Mouse (Mus musculus): Measurements from ENCODE around the gene Hist1h3f. TPM values are rescaled to one million over a fixed set of nuclear protein-coding genes. Genes with fewer than 3 reads are reported as not detected.
"Not testable (repeated sequence)": the region's sequence is repeated elsewhere in the genome, so short reads cannot be mapped to it uniquely, and the experiment has no call there.

Hist1h3f gene
- total and polyA plus RNA-seq, 3 experiments, result 3.0 to 18.0 (median 16.8) TPM

DNA sequence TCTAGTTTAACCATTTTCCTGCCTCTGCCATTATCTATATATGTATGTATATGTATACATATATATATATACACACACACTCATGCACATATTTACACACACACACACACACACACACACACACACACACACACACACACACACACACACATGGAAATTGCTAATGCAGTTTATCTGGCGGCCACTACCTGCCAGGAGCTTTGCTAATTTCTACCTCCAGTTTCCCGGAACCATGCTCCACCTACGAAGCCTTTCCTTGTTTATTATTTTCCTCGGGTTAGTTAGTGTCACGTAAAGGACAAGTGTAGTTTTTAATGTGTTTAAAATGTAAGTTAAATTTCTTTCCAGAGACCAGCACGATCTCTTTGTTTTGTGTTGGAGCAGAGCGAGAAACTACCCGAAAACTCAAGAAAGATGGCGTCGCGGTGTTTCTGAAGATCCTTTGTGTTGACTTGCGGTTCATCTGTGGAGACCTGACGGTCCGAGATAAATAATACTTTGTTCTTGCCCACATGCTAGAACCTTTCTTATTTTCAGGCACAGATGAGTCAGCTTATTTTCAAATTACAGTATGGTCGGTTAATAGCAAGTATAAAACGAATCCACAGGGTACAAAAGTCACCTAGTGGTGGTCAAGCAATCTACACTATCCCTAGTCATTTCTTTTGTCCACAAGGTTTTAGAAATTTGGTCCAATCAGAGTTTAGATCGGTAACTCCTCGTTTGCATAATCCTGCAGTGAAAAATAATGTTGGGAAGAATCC lies 19.0 kb downstream of the Hist1h3f start:
- DNase-seq, result peak; percentile 41

DNA sequence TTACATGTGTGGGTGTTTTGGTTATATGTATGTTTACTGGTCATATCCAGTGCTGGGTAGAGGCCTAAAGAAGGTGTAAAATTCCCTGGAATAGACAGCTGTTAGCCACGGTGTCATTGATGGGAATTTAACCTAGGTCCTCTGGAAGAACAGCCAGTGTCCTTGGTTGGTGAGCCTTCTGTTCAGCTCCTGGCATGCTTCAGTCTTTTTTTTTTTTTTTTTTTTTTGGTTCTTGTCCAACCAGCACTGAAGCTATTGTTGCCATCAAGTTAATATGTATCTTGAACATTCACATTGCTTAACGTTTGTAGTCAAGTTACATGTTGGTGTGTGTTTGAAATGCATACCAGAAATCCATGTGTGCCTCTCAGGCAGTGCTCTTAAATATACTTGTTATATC lies 20.6 kb downstream of the Hist1h3f start:
- no peak for DNase-seq

GRCm38 (mm10) chr13:23570261-23571021 lies 26.6 kb downstream of the Hist1h3f start:
- DNase-seq, result not testable (repeated sequence)

- peak; percentile 84 for DNase-seq
These were observed 27.2 kb downstream of the Hist1h3f start, which contains the start of the genes Hist1h2ae and Hist1h2bg for GRCm38 (mm10) chr13:23571022-23571503. Hist1h2ae (minus strand) TSS chr13:23571220. Hist1h2bg (plus strand) TSS chr13:23571396.

DNA sequence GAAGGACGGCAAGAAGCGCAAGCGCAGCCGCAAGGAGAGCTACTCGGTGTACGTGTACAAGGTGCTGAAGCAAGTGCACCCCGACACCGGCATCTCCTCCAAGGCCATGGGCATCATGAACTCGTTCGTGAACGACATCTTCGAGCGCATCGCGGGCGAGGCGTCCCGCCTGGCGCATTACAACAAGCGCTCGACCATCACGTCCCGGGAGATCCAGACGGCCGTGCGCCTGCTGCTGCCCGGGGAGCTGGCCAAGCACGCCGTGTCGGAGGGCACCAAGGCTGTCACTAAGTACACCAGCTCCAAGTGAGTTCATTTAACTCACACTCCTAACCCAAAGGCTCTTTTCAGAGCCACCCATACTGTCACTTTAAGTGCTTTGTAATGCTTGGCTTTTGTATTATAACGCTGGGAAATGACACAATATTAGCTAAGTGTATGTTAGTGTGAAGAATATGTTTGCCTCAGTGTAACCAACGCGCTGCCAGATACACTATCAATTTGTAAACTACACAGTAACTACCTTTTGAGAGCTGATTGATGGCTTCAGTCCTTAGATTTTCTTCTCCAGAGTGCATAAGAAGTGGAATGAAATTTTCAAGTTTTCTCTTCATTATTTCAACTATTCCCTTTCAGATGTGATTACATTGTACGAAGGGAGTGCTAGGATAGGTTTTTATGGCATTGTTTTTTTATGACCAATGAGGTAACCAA lies 27.8 kb downstream of the Hist1h3f start:
- not testable (repeated sequence) for DNase-seq

- DNase-seq, result no peak
These were observed 28.6 kb downstream of the Hist1h3f start for GRCm38 (mm10) chr13:23572218-23573033.

DNA sequence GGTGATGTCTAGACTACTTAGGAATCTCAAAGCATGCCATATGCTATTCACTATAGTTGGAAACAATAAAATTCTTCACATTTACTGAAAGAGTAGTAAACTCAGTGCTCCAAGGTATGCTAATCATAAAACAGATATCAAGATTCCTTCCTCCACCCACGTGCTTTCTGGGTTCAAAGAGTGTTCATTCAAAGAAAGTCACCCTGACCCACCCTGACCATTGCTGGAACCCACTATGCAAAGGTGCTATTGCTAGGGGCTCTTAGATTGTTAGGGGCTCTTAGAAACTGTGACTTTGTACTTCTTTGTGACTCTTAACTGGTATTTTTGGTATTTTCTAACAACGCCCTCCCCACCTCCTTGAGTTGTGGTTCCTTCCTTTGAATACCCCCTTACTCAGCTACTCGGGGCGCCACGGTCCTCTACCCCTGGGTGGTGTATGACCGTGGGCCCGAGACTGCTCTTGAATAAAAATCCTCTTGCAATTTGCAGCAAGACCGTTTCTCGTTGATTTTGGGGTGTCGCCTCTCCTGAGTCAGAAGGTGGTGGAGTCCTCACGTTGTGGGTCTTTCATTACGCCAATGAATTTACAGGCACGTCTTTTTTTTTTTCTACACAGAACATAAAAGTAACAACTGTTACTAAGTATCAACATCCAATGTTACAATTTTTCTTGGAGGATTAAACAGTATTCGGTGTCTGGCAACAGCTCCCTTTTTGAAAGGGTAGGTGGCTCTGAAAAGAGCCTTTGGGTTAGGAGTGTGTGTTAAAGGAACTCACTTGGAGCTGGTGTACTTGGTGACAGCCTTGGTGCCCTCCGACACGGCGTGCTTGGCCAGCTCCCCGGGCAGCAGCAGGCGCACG lies 29.4 kb downstream of the Hist1h3f start:
- DNase-seq, result not testable (repeated sequence)

GRCm38 (mm10) chr13:23573898-23574524 lies 30.2 kb downstream of the Hist1h3f start, which contains the start of the genes Hist1h2bf and Hist1h2ad:
Hist1h2bf (minus strand) TSS chr13:23574196.
Hist1h2ad (plus strand) TSS chr13:23574381.
- peak; percentile 87 for DNase-seq

DNA sequence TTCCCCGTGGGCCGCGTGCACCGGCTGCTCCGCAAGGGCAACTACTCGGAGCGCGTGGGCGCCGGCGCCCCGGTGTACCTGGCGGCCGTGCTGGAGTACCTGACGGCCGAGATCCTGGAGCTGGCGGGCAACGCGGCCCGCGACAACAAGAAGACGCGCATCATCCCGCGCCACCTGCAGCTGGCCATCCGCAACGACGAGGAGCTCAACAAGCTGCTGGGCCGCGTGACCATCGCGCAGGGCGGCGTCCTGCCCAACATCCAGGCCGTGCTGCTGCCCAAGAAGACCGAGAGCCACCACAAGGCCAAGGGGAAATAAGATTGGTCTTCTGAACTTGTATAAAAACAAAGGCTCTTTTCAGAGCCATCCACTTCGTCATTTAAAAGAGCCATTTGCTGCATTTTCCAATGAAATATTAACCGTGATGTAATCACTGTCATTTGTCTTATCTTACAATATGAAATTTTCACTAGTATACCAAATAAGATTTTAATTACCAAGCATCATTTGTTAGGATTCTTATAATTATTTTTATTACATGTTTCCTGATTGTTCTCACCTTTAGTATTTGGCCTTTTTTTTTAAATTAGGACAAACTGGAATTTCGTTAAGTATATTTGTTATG lies 30.8 kb downstream of the Hist1h3f start:
- not testable (repeated sequence) for DNase-seq

- DNase-seq, result peak; percentile 57
These were observed 31.5 kb downstream of the Hist1h3f start, which contains the start of gene Hist1h3d for GRCm38 (mm10) chr13:23575271-23575851. Hist1h3d (plus strand) TSS chr13:23575763.

- not testable (repeated sequence) for DNase-seq
These were observed 32.0 kb downstream of the Hist1h3f start for GRCm38 (mm10) chr13:23575864-23576313.

- no peak for DNase-seq
These were observed 32.6 kb downstream of the Hist1h3f start for GRCm38 (mm10) chr13:23576351-23576881.

DNA sequence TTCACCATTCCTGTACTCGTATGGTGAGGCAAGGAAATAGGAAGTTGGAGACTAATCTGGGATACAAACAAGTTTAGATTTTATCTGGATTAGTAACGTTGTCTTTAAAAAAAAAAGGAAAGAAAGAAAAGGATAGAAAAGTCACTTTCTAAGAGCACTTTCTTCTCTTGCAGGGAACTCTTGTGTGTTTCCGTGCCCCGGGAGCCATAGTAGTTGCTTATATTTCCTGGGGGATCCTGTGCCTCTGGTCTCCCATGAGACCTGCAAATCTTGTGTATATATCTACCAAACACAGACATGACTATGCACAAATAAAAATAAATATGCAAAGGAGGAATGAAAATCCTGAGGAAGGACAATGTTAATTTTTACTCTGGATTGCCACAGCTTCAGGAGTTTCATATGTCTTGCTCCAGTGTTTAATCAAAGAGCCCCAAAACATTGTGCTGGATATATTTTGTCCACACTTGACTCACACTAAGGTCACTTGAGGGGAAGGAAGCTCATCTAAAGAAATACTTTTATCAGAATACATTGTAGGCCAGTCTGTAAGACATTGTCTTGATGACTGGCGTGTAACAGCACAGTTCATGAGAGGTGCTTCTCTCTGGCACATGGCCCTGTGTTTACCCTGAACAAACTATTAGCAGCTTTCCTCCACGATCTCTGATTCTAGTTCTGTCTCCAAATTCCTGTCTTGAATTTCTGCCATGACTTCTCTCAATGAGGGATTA lies 33.2 kb downstream of the Hist1h3f start:
- DNase-seq, result no peak

GRCm38 (mm10) chr13:23577835-23578234 lies 34.0 kb downstream of the Hist1h3f start:
- no peak for DNase-seq

GRCm38 (mm10) chr13:23581408-23582218 lies 37.8 kb downstream of the Hist1h3f start, which contains the start of gene Hist1h4d:
Hist1h4d (plus strand) TSS chr13:23581598.
- DNase-seq, result peak; percentile 97

Data from adrenal gland, adult 2 months (tissue).